Mouse (Mus musculus) MEL (cell line): ENCODE results near the gene Rad9b.
A peak's percentile ranks its signal among the peaks of the same experiment; 100 is the strongest.

Experiments
- CTCF ChIP-seq, 3 experiments: IDR thresholded peaks in 2 of 3; conservative IDR thresholded peaks in 1 of 3; 2 replicates each; pipeline ENCODE4 v1.5.1; 2011 to 2012; ENCODE audit warnings: low read length in 3 of 3, low read depth in 2 of 3, mild to moderate bottlenecking in 2 of 3, improper control_type of control experiment in 1 of 3, inconsistent platforms in 1 of 3, mixed read lengths in 1 of 3, moderate library complexity in 1 of 3; ENCODE audit not compliant: control insufficient read depth in 1 of 3, insufficient read depth in 1 of 3, poor library complexity in 1 of 3, severe bottlenecking in 1 of 3
- POLR2A ChIP-seq, 2 experiments: IDR thresholded peaks; 2 replicates each; pipeline ENCODE4 v1.6.1; 2011 to 2012; ENCODE audit warnings: low read length in 2 of 2, mild to moderate bottlenecking in 2 of 2, control low read depth in 1 of 2, improper control_type of control experiment in 1 of 2, low read depth in 1 of 2, moderate library complexity in 1 of 2; ENCODE audit not compliant: control insufficient read depth in 1 of 2, insufficient read depth in 1 of 2, poor library complexity in 1 of 2

GRCm38 (mm10) chr5:122393887-122394286 lies 39.9 kb upstream of the Rad9b start:
- TF ChIP-seq CTCF (IDR thresholded peaks at IDR 0.05 in 2 of 3, conservative IDR thresholded peaks at IDR 0.05 in 1 of 3; ENCODE audit: control insufficient read depth in 1 of 3, insufficient read depth in 1 of 3, low read depth in 2 of 3, low read length in 3 of 3, poor library complexity in 1 of 3, severe bottlenecking in 1 of 3), result peak; percentile 75 to 79 (median 75)
- no peak for TF ChIP-seq POLR2A (IDR thresholded peaks at IDR 0.05; ENCODE audit: control insufficient read depth in 1 of 2, insufficient read depth in 1 of 2, low read depth in 1 of 2, low read length in 2 of 2, poor library complexity in 1 of 2)
